Mouse (Mus musculus) testis, postnatal 14 days (tissue): ENCODE measurements around the gene Nkx1-2.
A peak's percentile ranks its signal among the peaks of the same experiment; 100 is the strongest.

Experiments used
- DNase-seq: peaks from one replicate; pipeline ENCODE4 v3.0.0; 2021; ENCODE audit warnings: low spot score

Gene Nkx1-2

GRCm38 (mm10) chr7:132604720-132605119 is 5.3 kb upstream of the Nkx1-2 start:
- no peak for DNase-seq

- no peak for DNase-seq
Measured at GRCm38 (mm10) chr7:132600926-132601325, 1.5 kb upstream of the Nkx1-2 start.

GRCm38 (mm10) chr7:132600026-132600425 is 589 bp upstream of the Nkx1-2 start:
- DNase-seq, result no peak

- no peak for DNase-seq
Measured at GRCm38 (mm10) chr7:132597251-132598041, 2.0 kb downstream of the Nkx1-2 start.

- no peak for DNase-seq
Measured at GRCm38 (mm10) chr7:132596557-132597250, 2.7 kb downstream of the Nkx1-2 start.

- DNase-seq, result no peak
Measured at GRCm38 (mm10) chr7:132595787-132596186, 3.6 kb downstream of the Nkx1-2 start.

GRCm38 (mm10) chr7:132594325-132594724 is 5.1 kb downstream of the Nkx1-2 start:
- DNase-seq, result no peak

GRCm38 (mm10) chr7:132593762-132594161 is 5.7 kb downstream of the Nkx1-2 start:
- DNase-seq, result no peak

- DNase-seq, result no peak
Measured at GRCm38 (mm10) chr7:132589610-132590009, 9.8 kb downstream of the Nkx1-2 start.

- DNase-seq, result no peak
Measured at GRCm38 (mm10) chr7:132587167-132587566, 12.3 kb downstream of the Nkx1-2 start.

- DNase-seq, result no peak
Measured at GRCm38 (mm10) chr7:132585695-132586491, 13.5 kb downstream of the Nkx1-2 start.

- no peak for DNase-seq
Measured at GRCm38 (mm10) chr7:132581441-132581840, 18.0 kb downstream of the Nkx1-2 start.

GRCm38 (mm10) chr7:132580511-132580910 is 18.9 kb downstream of the Nkx1-2 start:
- DNase-seq, result no peak

GRCm38 (mm10) chr7:132576891-132577290 is 22.5 kb downstream of the Nkx1-2 start:
- DNase-seq, result no peak

GRCm38 (mm10) chr7:132576116-132576650 is 23.3 kb downstream of the Nkx1-2 start, which contains the start of gene Oat:
Gene Oat (minus strand): TSS chr7:132576398.
- peak; percentile 95 for DNase-seq

GRCm38 (mm10) chr7:132575623-132576022 is 23.8 kb downstream of the Nkx1-2 start:
- peak; percentile 80 for DNase-seq

GRCm38 (mm10) chr7:132574646-132575045 is 24.8 kb downstream of the Nkx1-2 start:
- DNase-seq, result no peak

GRCm38 (mm10) chr7:132573205-132573604 is 26.2 kb downstream of the Nkx1-2 start:
- no peak for DNase-seq

- DNase-seq, result no peak
Measured at GRCm38 (mm10) chr7:132572738-132573137, 26.7 kb downstream of the Nkx1-2 start.

- DNase-seq, result no peak
Measured at GRCm38 (mm10) chr7:132571481-132571880, 28.0 kb downstream of the Nkx1-2 start.

GRCm38 (mm10) chr7:132570071-132570470 is 29.4 kb downstream of the Nkx1-2 start:
- no peak for DNase-seq

GRCm38 (mm10) chr7:132568817-132569216 is 30.6 kb downstream of the Nkx1-2 start:
- DNase-seq, result no peak
